Mouse (Mus musculus): ENCODE measurements around the gene Ganc.

Gene Ganc

GRCm38 (mm10) chr2:120452600-120452999 lies 48.9 kb downstream of the Ganc start:
- no peak for DNase-seq

- no peak for DNase-seq
These were observed 51.3 kb downstream of the Ganc start for GRCm38 (mm10) chr2:120454987-120455386.

GRCm38 (mm10) chr2:120455719-120456118 lies 52.0 kb downstream of the Ganc start, which contains the start of gene Capn3:
Capn3 (plus strand) TSS chr2:120456019.
- no peak for DNase-seq

- DNase-seq, result no peak
These were observed 56.5 kb downstream of the Ganc start for GRCm38 (mm10) chr2:120460216-120460615.

- no peak for DNase-seq
These were observed 59.6 kb downstream of the Ganc start for GRCm38 (mm10) chr2:120463328-120463727.

GRCm38 (mm10) chr2:120464091-120464490 lies 60.4 kb downstream of the Ganc start:
- DNase-seq, result peak in 1 of 2 experiments; percentile 25

GRCm38 (mm10) chr2:120464732-120465396 lies 61.2 kb downstream of the Ganc start:
- peak; percentile 36 to 53 for DNase-seq

- no peak for DNase-seq
These were observed 61.7 kb downstream of the Ganc start for GRCm38 (mm10) chr2:120465397-120465785.

GRCm38 (mm10) chr2:120468011-120468410 lies 64.3 kb downstream of the Ganc start:
- no peak for DNase-seq

GRCm38 (mm10) chr2:120469220-120469619 lies 65.5 kb downstream of the Ganc start:
- no peak for DNase-seq

GRCm38 (mm10) chr2:120469715-120470114 lies 66.0 kb downstream of the Ganc start:
- no peak for DNase-seq

GRCm38 (mm10) chr2:120470856-120471255 lies 67.2 kb downstream of the Ganc start:
- DNase-seq, result no peak

GRCm38 (mm10) chr2:120476277-120477087 lies 72.8 kb downstream of the Ganc start:
- DNase-seq, result no peak

GRCm38 (mm10) chr2:120478600-120478999 lies 74.9 kb downstream of the Ganc start:
- peak; percentile 65 to 72 for DNase-seq

- DNase-seq, result no peak
These were observed 78.2 kb downstream of the Ganc start for GRCm38 (mm10) chr2:120481921-120482320.

- no peak for DNase-seq
These were observed 79.1 kb downstream of the Ganc start for GRCm38 (mm10) chr2:120482506-120483389.

GRCm38 (mm10) chr2:120484241-120484640 lies 80.5 kb downstream of the Ganc start:
- no peak for DNase-seq

- DNase-seq, result no peak
These were observed 89.6 kb downstream of the Ganc start for GRCm38 (mm10) chr2:120493254-120493653.

- no peak for DNase-seq
These were observed 92.8 kb downstream of the Ganc start for GRCm38 (mm10) chr2:120496511-120496910.

GRCm38 (mm10) chr2:120499971-120500471 lies 96.3 kb downstream of the Ganc start:
- DNase-seq, result peak; percentile 12 to 13

- DNase-seq, result no peak
These were observed 97.6 kb downstream of the Ganc start for GRCm38 (mm10) chr2:120501136-120501918.
